Mouse (Mus musculus): ENCODE data around the gene Mus81. TPM values are rescaled to one million over a fixed set of nuclear protein-coding genes. Genes with fewer than 3 reads are reported as not detected.

The Mus81 gene
- polyA plus RNA-seq (2015; fragmentation: Nextera tagmentation; extraction: Ambion mirVana), result 52.1 and 53.2 TPM in 2 replicates

GRCm38 (mm10) chr19:5487768-5488550 lies at the start of gene Mus81:
TSS of gene Mus81 (minus strand) at chr19:5488402.
- H3K4me3 ChIP-seq (replicated peaks), result peak within 1 kb of the TSS; percentile 54
- H3K9me3 ChIP-seq, result no peaks in the 10 kb centered on the region
- H3K4me2 ChIP-seq (replicated peaks), result peak within 1 kb of the TSS; percentile 92
- WGBS, result under 1% methylated on average over 39 of the region's 39 CpGs
- peaks cover 50% of the 10 kb centered on the region for H3K4me1 ChIP-seq (replicated peaks)
- peak; percentile 55 for ATAC-seq
- H3K27ac ChIP-seq, result peak within 1 kb of the TSS; percentile 100
- no peaks in the 10 kb centered on the region for H3K27me3 ChIP-seq
- peak within 1 kb of the TSS; percentile 71 for H3K9ac ChIP-seq (replicated peaks)
- H3K36me3 ChIP-seq, result peaks cover 48% of the 10 kb centered on the region

- Histone ChIP-seq H3K9me3 (no peaks in the 10 kb centered on the region), H3K36me3 (no peaks in the 10 kb centered on the region), H3K4me1 (replicated peaks) (peaks cover 19% of the 10 kb centered on the region), H3K9ac (replicated peaks) (no peak overlapping the region), H3K4me2 (replicated peaks) (no peak overlapping the region), H3K4me3 (replicated peaks) (no peak overlapping the region), H3K27me3 (peaks cover 12% of the 10 kb centered on the region; the same call in 1 of the 2 replicates), H3K27ac (no peak overlapping the region)
- 80% methylated on average over 8 of the region's 8 CpGs for WGBS
- no peak for ATAC-seq
These were observed 44.3 kb upstream of the Mus81 start for GRCm38 (mm10) chr19:5532520-5532919.

GRCm38 (mm10) chr19:5530138-5530524 lies 41.9 kb upstream of the Mus81 start:
- no peak overlapping the region for H3K9ac ChIP-seq (replicated peaks)
- WGBS, result 17% methylated on average over 7 of the region's 7 CpGs
- H3K4me1 ChIP-seq (replicated peaks), result peaks cover 19% of the 10 kb centered on the region
- H3K27me3 ChIP-seq, result peaks cover 12% of the 10 kb centered on the region; the same call in 1 of the 2 replicates
- no peak overlapping the region; the same call in 1 of the 2 replicates for H3K4me2 ChIP-seq (replicated peaks)
- no peaks in the 10 kb centered on the region for H3K9me3 ChIP-seq
- no peak for ATAC-seq
- H3K4me3 ChIP-seq (replicated peaks), result no peak overlapping the region
- H3K36me3 ChIP-seq, result no peaks in the 10 kb centered on the region
- peak overlapping the region; percentile 19; the same call in 1 of the 2 replicates for H3K27ac ChIP-seq

- Histone ChIP-seq H3K4me2 (replicated peaks) (peak overlapping the region; percentile 37), H3K9me3 (no peaks in the 10 kb centered on the region), H3K36me3 (no peaks in the 10 kb centered on the region), H3K27me3 (peaks cover 12% of the 10 kb centered on the region; the same call in 1 of the 2 replicates), H3K27ac (peak overlapping the region; percentile 36; the same call in 1 of the 2 replicates), H3K9ac (replicated peaks) (no peak overlapping the region), H3K4me1 (replicated peaks) (peaks cover 19% of the 10 kb centered on the region), H3K4me3 (replicated peaks) (0 out of 2 replicates have a peak overlapping the region, but pooled peaks have one; percentile 3)
- peak; percentile 95 for ATAC-seq
- WGBS, result 11% methylated on average over 20 of the region's 20 CpGs
These were observed 41.3 kb upstream of the Mus81 start for GRCm38 (mm10) chr19:5529325-5530137.

- ATAC-seq, result no peak
- peaks cover 13% of the 10 kb centered on the region for H3K4me1 ChIP-seq (replicated peaks)
- no peaks in the 10 kb centered on the region for H3K27me3 ChIP-seq
- WGBS, result 68% methylated on average over 5 of the region's 5 CpGs
- H3K4me2 ChIP-seq (replicated peaks), result no peak overlapping the region
- no peak overlapping the region for H3K4me3 ChIP-seq (replicated peaks)
- no peak overlapping the region for H3K27ac ChIP-seq
- H3K9ac ChIP-seq (replicated peaks), result no peak overlapping the region
- no peaks in the 10 kb centered on the region for H3K36me3 ChIP-seq
- H3K9me3 ChIP-seq, result no peaks in the 10 kb centered on the region
These were observed 37.0 kb upstream of the Mus81 start for GRCm38 (mm10) chr19:5525204-5525603.

- H3K36me3 ChIP-seq, result no peaks in the 10 kb centered on the region
- H3K9ac ChIP-seq (replicated peaks), result no peak overlapping the region
- no peak overlapping the region for H3K27ac ChIP-seq
- no peak overlapping the region for H3K4me2 ChIP-seq (replicated peaks)
- no peaks in the 10 kb centered on the region for H3K4me1 ChIP-seq (replicated peaks)
- no peaks in the 10 kb centered on the region for H3K27me3 ChIP-seq
- ATAC-seq, result no peak
- no peak overlapping the region for H3K4me3 ChIP-seq (replicated peaks)
- 87% methylated on average over 3 of the region's 3 CpGs for WGBS
- H3K9me3 ChIP-seq, result no peaks in the 10 kb centered on the region
These were observed 30.5 kb upstream of the Mus81 start for GRCm38 (mm10) chr19:5518721-5519120.

GRCm38 (mm10) chr19:5516906-5517505 lies 28.8 kb upstream of the Mus81 start:
- H3K4me2 ChIP-seq (replicated peaks), result no peak overlapping the region
- no peaks in the 10 kb centered on the region for H3K36me3 ChIP-seq
- H3K4me3 ChIP-seq (replicated peaks), result no peak overlapping the region
- no peak overlapping the region for H3K27ac ChIP-seq
- no peaks in the 10 kb centered on the region for H3K27me3 ChIP-seq
- 81% methylated on average over 8 of the region's 8 CpGs for WGBS
- no peak for ATAC-seq
- peaks cover 6% of the 10 kb centered on the region for H3K4me1 ChIP-seq (replicated peaks)
- no peaks in the 10 kb centered on the region for H3K9me3 ChIP-seq
- H3K9ac ChIP-seq (replicated peaks), result no peak overlapping the region

GRCm38 (mm10) chr19:5515840-5516777 lies 27.9 kb upstream of the Mus81 start:
- WGBS, result 71% methylated on average over 7 of the region's 7 CpGs
- H3K27ac ChIP-seq, result no peak overlapping the region
- H3K36me3 ChIP-seq, result no peaks in the 10 kb centered on the region
- H3K9ac ChIP-seq (replicated peaks), result no peak overlapping the region
- H3K4me1 ChIP-seq (replicated peaks), result peaks cover 9% of the 10 kb centered on the region
- no peak for ATAC-seq
- H3K4me3 ChIP-seq (replicated peaks), result no peak overlapping the region
- no peak overlapping the region for H3K4me2 ChIP-seq (replicated peaks)
- no peaks in the 10 kb centered on the region for H3K27me3 ChIP-seq
- H3K9me3 ChIP-seq, result no peaks in the 10 kb centered on the region

GRCm38 (mm10) chr19:5513005-5513349 lies 24.8 kb upstream of the Mus81 start:
- no peaks in the 10 kb centered on the region for H3K36me3 ChIP-seq
- H3K27me3 ChIP-seq, result no peaks in the 10 kb centered on the region
- H3K9me3 ChIP-seq, result no peaks in the 10 kb centered on the region
- H3K4me3 ChIP-seq (replicated peaks), result no peak overlapping the region
- no peak for ATAC-seq
- H3K4me2 ChIP-seq (replicated peaks), result no peak overlapping the region
- WGBS, result 90% methylated on average over 3 of the region's 3 CpGs
- peaks cover 26% of the 10 kb centered on the region for H3K4me1 ChIP-seq (replicated peaks)
- H3K27ac ChIP-seq, result no peak overlapping the region
- H3K9ac ChIP-seq (replicated peaks), result no peak overlapping the region

GRCm38 (mm10) chr19:5512091-5513004 lies 24.1 kb upstream of the Mus81 start:
- Histone ChIP-seq H3K4me2 (replicated peaks) (no peak overlapping the region), H3K27me3 (no peaks in the 10 kb centered on the region), H3K27ac (no peak overlapping the region), H3K4me3 (replicated peaks) (no peak overlapping the region), H3K9me3 (no peaks in the 10 kb centered on the region), H3K4me1 (replicated peaks) (peaks cover 26% of the 10 kb centered on the region), H3K9ac (replicated peaks) (no peak overlapping the region), H3K36me3 (no peaks in the 10 kb centered on the region)
- WGBS, result 80% methylated on average over 12 of the region's 12 CpGs
- ATAC-seq, result no peak
